Mouse (Mus musculus) cerebellum, adult (tissue): Measurements from ENCODE around the gene Tubgcp6.

Experiments
- ATAC-seq: cut with Nextera tagmentation; 2 replicates; pipeline ENCODE4 v1.9.2; 2017; ENCODE audit warnings: mild to moderate bottlenecking, moderate library complexity, mixed read lengths; ENCODE audit not compliant: insufficient number of reproducible peaks, low FRiP score, low TSS enrichment

Gene Tubgcp6

DNA sequence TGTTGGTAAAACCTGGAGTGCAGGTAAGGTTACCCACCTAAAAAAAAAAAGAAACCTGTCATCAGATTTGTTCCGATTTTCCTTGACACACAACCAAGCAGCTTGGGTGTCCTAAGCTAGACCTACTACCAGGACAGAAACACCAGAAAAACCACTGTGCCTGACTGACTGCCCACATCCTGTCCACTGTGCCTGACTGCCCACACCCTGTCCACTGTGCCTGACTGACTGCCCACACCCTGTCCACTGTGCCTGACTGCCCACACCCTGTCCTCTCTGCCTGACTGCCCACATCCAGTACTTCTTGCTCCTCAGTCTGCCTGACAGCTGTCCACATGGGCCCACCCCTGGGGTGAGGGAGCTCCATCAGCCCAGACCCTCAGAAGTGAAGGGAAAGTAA, 15.9 kb downstream of the Tubgcp6 start:
- no peak for ATAC-seq

GRCm38 (mm10) chr15:89106073-89106472, 16.8 kb downstream of the Tubgcp6 start:
- peak; percentile 59 for ATAC-seq

- peak; percentile 67 for ATAC-seq
Observed at GRCm38 (mm10) chr15:89104425-89104824, 18.5 kb downstream of the Tubgcp6 start.

DNA sequence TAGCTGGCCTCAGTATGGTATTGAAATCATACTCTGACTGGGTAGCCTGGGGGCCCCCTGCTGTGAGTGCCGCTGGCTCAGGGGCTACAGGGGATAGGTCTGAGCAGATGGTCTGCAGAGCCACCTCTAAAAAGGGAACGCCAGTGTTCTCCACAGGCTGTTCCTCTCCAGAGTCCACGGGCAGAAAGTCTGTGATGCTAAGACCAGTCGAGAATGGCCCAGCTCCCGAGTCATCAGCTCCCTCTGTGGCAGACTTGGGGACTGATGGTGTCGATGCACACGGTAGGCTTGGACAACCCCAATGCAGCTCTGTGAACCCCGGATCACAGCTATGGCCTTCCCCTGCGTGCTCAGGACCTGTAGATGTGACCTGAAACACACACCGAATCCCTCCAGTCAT, 19.0 kb downstream of the Tubgcp6 start:
- peak; percentile 28; the same call in 1 of the 2 replicates for ATAC-seq

DNA sequence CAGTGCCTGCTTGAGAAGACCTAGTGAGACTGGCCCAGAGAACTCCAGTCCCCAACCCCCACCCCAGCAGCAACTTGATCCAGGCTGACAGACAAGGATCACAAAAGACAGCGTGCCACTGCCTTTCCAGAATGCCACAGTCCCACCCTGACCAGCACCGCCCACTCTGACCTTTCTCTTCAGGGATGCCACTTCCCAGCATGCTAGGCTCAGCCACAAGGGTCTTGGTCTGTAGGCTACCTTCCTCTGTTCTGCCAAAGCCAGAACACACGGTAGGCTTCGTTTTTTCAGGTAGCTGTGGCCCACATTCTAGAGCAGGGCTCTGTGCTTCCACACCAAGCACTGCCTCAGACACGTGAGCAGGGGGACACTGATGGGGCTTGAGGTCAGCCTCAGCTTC, 20.3 kb downstream of the Tubgcp6 start:
- ATAC-seq = no peak

DNA sequence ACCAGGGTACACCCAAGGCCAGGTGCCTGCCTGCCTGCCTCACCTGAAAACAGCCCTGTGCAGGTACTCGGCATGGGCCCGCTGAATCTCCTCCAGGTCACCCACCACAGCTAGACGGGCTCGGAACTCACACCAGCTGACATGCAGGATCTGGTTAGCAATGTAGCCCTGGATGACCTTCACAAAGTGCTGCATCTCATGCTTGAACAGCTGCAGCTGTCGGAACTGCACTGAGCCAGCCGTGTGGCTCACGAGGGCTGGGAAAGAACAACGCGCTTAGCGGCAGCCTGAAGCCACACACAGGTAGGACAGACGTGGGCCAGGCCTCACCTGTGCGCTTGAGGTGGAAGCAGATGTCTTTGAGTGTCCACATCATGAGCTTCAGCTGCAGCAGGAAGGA, 22.1 kb downstream of the Tubgcp6 start:
- ATAC-seq = no peak

DNA sequence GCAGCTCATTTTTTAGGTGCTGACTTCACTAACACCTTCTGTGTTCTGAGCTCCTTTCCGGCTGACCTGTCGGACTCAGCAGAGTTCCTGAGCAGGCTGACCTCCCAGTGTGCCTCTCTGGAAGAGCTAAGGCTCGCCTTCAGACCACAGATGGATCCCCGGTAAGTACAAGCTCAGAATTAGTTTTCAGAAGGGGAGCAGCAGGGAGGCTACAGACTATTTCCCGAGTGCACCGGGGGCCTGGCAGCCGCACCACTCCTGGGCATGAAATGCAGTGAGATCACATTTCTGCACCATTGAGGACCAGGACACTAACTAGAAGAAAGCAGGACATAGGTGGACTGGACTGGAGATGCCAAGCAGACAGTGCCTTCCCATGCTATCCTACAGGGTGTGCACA, 24.3 kb downstream of the Tubgcp6 start:
- ATAC-seq = peak; percentile 43

- ATAC-seq = no peak
Observed at GRCm38 (mm10) chr15:89097450-89097849, 25.5 kb downstream of the Tubgcp6 start.

- ATAC-seq = no peak
Observed at GRCm38 (mm10) chr15:89092181-89092580, 30.7 kb downstream of the Tubgcp6 start.

DNA sequence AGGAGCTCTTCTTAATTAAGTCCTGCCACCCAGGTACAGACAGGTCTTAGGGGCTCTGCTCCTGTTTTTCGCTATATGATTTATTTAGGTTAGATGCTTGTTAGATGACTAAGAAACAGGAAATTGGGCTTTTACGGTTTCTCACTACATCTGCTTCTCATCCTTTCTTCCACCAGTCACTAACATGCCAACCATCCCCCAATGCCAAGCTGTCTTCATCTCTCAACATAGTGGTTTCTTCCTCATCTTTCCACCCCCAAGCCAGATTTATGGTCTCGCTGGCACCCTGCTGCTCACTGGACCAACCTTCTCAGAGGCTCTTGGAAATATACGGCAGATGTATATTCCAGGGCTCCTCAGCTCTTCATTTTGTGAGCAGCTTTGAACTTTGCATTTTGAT, 32.2 kb downstream of the Tubgcp6 start:
- no peak for ATAC-seq

DNA sequence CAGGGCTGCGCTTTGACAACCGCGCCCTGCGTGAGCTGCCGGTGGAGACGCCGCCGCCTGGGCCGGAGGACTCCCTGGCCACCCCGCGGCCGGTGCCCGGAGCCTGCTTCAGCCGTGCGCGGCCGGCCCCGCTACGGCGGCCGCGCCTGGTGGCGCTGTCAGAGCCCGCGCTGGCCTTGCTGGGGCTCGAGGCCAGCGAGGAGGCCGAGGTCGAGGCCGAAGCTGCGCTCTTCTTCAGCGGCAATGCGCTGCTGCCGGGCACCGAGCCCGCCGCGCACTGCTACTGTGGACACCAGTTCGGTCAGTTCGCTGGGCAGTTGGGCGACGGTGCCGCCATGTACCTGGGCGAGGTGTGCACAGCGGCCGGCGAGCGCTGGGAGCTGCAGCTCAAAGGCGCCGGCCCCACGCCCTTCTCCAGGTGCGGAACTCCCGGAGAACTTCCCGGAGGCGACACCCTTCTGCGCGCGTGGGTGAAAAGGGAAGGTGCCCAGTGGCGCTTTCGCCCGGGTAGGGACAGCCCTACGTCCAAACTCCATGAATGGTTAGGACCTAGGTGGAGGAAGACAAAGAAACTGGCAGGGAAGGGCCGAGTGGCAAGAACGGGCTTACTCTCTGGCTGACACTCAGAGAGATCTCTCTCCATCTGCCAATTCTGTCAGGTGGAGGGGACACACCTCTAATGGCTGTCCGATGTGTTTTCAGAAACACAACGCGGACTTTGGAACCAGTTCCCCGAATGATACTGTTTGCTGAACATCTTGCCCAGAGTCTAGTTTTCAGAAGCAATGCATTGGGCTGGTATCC, 33.5 kb downstream of the Tubgcp6 start:
- peak; percentile 53; the same call in 1 of the 2 replicates for ATAC-seq

DNA sequence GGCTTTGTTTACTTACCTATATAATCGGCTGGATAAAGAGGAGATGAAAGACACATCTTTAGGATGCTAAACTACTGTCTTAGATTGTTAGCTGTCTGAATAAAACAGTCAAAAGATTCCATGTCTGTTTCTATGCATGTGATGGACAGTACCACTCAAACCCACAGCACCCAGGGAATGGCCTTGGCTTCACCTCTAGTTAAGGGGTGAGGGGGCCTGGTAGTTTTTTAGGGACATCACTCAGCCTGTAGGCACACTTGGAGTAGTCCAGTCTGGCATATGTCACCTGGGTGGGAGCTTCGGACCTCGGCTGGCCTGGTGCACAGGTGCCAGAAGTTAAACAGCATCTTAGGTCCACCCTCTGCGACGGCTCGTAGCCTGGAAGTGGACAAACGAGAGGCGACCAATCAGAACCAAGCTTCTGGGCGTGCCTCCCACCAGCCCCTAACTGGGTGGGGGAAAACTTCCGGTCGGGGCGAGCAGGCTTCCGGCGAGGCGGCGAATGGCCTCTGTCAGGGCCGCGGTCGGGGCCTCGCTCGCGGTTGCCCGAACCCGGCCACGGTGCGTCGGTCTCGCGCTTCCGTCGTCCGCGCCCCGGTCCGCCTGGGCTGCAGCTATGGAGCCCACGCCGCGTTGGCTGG, 34.2 kb downstream of the Tubgcp6 start, which contains the start of gene Selenoo:
Gene Selenoo, plus strand, starts transcription at position 478 of the 641 bp plus-strand sequence.
- ATAC-seq = peak; percentile 90

- no peak for ATAC-seq
Observed at GRCm38 (mm10) chr15:89084826-89085225, 38.1 kb downstream of the Tubgcp6 start.

DNA sequence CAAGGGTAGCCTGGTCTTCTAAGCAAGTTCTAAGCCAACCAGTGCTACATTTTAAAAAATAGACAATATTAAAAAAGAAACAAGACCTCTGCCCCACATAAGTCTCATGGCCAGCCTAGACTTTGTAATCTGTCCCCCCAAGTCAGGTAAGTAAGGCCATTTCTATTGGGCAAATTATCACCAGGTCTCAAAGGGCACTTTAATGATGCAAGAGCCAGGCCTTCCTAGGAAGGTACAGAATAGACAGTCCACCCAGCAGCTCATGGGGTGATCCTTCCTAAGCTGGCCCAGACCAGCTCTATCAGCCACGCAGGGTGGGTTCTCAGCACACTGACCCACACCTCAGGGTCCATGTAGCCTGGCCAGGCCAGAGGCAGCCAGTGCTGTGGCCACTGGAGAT, 39.0 kb downstream of the Tubgcp6 start:
- ATAC-seq = no peak

DNA sequence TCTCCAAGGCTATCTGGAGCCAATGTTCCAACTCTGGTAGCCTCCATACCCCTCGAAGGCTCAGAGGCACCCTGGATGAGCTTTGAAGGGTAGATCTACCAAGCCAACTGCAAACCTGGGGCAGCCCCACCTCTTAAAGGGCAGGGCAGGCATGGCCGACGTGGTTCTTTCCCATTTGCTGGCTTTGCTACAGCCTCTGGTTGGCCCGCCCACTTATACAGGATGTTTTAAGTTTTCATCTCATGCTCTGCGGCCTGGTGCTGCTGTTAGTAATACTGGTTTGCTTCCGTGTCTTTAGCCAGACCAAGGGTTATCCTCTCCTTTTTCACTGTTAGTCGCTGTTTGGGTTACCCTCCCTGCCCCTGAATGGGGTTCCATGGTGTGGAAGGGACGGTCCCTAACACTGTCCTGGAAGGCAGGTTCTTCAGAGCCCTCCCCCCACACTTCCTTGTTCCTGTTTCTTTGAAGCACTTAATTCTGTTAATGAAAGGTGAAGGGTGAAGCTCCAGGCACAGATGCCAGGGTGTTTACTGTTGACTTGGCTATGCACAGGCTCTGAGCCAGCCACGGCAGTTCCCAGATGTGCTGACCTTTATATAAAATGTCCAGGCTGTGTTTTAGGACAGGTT, 44.6 kb downstream of the Tubgcp6 start:
- no peak for ATAC-seq

GRCm38 (mm10) chr15:89076156-89076731, 46.7 kb downstream of the Tubgcp6 start:
- peak; percentile 19; the same call in 1 of the 2 replicates for ATAC-seq

DNA sequence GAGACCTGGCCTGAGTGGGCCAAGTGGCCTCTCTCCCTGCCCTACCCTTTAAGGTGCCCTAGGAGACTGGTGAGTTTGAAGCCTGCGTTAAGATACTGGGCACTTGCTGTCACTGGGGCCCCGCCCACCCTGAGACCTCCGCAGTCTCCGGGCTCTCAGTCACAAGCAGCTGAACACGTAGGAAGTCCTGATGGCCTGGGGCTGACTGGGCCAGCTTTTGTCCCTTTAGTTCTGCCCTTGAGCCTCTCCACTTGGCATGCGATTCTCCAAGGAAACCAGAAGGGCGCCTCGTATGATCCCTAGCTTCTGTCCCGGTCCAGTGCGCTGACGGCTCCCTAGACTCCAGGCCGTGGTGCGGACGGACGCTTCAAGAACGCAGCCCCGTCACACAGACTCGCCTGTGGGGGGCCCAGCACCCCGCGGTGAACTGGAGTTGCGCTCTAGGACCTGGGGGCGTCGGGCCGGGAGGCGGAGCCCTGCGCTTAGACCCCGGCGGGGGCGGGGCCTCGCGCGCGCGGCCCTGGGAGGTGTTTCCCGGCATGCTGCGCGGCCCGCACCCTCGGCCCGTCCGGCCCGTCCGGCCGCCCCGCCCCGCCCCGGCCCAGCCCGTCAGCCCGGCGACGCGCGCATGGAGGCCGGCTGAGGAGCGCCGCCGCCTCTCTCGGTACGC, 47.3 kb downstream of the Tubgcp6 start:
- ATAC-seq = peak; percentile 51

DNA sequence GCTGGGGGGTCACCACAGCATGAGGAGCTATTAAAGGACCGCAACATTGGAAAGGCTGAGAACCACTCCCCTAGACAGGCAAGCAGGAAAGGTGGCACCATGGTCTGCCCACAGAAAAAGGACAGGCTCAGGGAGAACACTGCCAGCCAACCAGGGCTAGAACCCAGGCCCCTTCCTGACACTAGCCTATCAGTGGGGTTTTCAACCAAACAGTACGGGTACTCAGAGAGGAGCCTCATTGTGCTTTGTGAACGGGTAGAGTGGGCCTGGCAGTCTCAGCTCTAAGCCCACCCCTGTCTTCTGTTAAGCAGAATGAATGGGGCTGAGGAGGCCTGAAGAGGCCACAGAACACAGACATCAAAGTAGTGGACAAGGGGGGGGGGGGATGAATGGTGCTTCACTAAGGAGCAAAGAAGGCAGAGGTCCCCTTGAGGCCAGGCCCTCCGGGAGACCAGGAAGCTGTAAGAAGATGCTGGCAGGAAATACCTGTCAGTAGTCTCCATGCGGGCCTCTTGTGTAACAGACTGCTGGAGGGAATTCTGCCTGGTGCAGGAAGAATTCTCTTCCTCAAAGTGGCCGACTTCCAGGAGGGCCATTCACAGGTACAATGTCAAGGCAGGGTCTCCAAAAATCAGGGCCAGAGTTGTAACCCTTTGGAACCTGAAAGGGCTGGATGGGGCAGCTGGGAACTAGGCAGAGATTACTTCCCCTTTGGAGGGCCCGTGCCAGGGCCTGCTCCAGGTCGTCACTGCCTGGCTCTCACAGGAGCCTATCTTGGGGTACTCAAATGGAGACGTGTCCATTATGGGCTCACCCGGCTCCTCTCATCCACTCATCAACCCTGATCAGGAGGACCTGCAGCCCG, 48.1 kb downstream of the Tubgcp6 start, which contains the start of gene Trabd:
Gene Trabd, plus strand, starts transcription at position 512 of the 865 bp plus-strand sequence.
- peak; percentile 5; the same call in 1 of the 2 replicates for ATAC-seq

DNA sequence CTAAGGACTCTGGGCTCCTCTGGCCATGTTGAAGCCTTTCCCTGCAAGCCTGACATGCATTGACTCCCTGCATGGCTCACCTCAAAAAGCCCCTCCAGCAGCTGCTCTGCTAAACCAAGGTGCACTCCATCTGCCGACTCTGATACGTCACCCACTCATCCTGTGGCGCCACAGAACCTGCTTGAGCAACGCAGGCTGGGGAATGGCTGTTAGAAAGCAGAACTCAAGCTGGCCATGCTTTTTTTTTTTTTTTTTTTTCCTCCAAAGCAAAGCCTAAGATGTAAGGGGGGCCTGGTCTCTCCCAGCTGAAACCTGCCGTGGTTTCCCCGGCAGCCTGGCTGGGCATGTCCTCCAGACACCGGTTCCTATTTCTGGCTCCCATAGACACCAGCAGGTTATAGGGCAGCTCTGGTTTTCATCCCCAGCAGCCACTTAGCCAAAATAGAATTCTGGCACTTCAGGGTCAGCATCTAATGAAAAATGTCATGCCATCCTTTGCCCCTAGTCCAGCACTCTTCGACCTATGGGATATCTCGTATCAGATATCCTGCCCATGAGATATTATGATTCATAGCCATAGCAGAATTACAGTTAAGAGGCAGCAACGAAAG, 48.8 kb downstream of the Tubgcp6 start:
- ATAC-seq = no peak
